In the genomic region with DNA sequence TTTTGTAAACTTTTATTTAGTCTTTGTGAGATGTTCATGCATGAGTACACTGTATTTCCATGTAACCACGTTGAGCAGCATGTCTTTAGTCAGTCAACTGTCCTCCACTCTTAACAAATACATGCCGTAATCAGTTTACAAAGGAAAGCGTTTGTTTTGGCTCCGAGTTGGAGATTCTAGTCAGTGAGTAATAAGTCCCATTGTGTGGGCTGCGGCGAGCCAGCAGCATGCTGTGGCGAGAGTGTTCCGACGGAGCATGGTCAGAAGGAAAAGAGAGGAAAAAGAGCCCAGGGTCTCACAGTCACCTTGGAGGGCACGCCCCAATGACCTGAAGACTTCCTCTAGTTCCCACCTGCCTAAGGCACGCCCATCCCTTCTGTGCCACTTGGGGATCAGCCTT, we compare ENCODE assay signal across 19 mouse cellular contexts.
A peak's percentile ranks its signal among the peaks of the same experiment; 100 is the strongest.
DNase-seq lines count a peak whose midpoint lies in the region; ATAC-seq and TF ChIP-seq lines count a peak whose summit lies in the region.
"Had no signal": no experiment of that assay in that cellular context is flagged by ENCODE, and none has a peak within 500 bp of the region (broad histone marks: within the 10 kb centered on the region; RNA-seq: fewer than 3 reads in every experiment).

No protein-coding gene starts in this region.

- H3K9me3 ChIP-seq in kidney, postnatal 0 days (replicated peaks; ENCODE audit: low read length): no peaks in the 10 kb centered on the region
- no peaks in the 10 kb centered on the region for H3K9me3 ChIP-seq in kidney, embryonic 16.5 days (ENCODE audit: low read length)
- H3K9me3 ChIP-seq: embryonic facial prominence, embryonic 12.5 days; forebrain, embryonic 12.5 days; heart, embryonic 15.5 days had no signal

- WGBS in kidney, postnatal 0 days: 60% methylated on average over 11 of the region's 11 CpGs
- WGBS in kidney, embryonic 16.5 days: 66% methylated on average over 11 of the region's 11 CpGs

- no peak for TF ChIP-seq CTCF in kidney, postnatal 0 days (IDR thresholded peaks at IDR 0.05; ENCODE audit: low read depth)

- H3K36me3 ChIP-seq in kidney, postnatal 0 days (ENCODE audit: insufficient read depth, low read length): peaks cover 8% of the 10 kb centered on the region; the same call in 1 of the 2 replicates
- H3K36me3 ChIP-seq in kidney, embryonic 16.5 days (ENCODE audit: insufficient read depth, low read length): peaks cover 4% of the 10 kb centered on the region; the same call in 1 of the 2 replicates

- no peak for ATAC-seq in kidney, postnatal 0 days (replicated peaks; ENCODE audit: low FRiP score, low read depth)
- no peak for ATAC-seq in kidney, embryonic 16.5 days (ENCODE audit: low FRiP score, low TSS enrichment)
- ATAC-seq in erythroblast, adult 5-6 weeks (replicated peaks; ENCODE audit: low FRiP score, poor library complexity, severe bottlenecking): no peak
- ATAC-seq: inflammation-experienced regulatory T-cells, adult 6 months had no signal

- no peak overlapping the region for H3K4me3 ChIP-seq in kidney, postnatal 0 days (replicated peaks; ENCODE audit: low read depth, low read length)
- no peak overlapping the region for H3K4me3 ChIP-seq in kidney, embryonic 16.5 days (ENCODE audit: low read length)
- H3K4me3 ChIP-seq: embryonic facial prominence, embryonic 12.5 days; forebrain, embryonic 12.5 days; heart, embryonic 15.5 days had no signal

- H3K4me1 ChIP-seq in kidney, postnatal 0 days (replicated peaks; ENCODE audit: insufficient read depth, low read length): no peaks in the 10 kb centered on the region
- no peaks in the 10 kb centered on the region for H3K4me1 ChIP-seq in kidney, embryonic 16.5 days (ENCODE audit: insufficient read depth, low read length)
- H3K4me1 ChIP-seq: embryonic facial prominence, embryonic 12.5 days had no signal

- H3K9ac ChIP-seq in kidney, postnatal 0 days (ENCODE audit: low read depth, low read length): no peak overlapping the region
- no peak overlapping the region for H3K9ac ChIP-seq in kidney, embryonic 16.5 days (replicated peaks; ENCODE audit: low read length)
- H3K9ac ChIP-seq: embryonic facial prominence, embryonic 12.5 days; forebrain, embryonic 12.5 days; heart, embryonic 15.5 days; liver, embryonic 14.5 days had no signal

- no peak overlapping the region for H3K27ac ChIP-seq in kidney, postnatal 0 days
- no peak overlapping the region for H3K27ac ChIP-seq in kidney, embryonic 16.5 days (ENCODE audit: low read length)
- H3K27ac ChIP-seq: embryonic facial prominence, embryonic 12.5 days; forebrain, embryonic 12.5 days; liver, embryonic 14.5 days had no signal

- DNase-seq in kidney, postnatal 0 days (ENCODE audit: low spot score): peak; percentile 50
- DNase-seq in ES-CJ7 (ENCODE audit: low read depth, low spot score): peak; percentile 28
- peak; percentile 55 for DNase-seq in R1 (ENCODE audit: low read depth, low spot score)
- DNase-seq in lung, postnatal 36 days: peak; percentile 58
- no peak for DNase-seq in frontal cortex, postnatal 36 days (ENCODE audit: low spot score in 2 of 2)
- DNase-seq: adrenal gland, postnatal 25 days; cerebellum, postnatal 25 days; gastrocnemius, postnatal 10 days; kidney, postnatal 10 days; layer of hippocampus, adult 9-11 months; right cerebral cortex, postnatal 14 days; thymus, adult 2 months had no signal

- no peaks in the 10 kb centered on the region for H3K27me3 ChIP-seq in kidney, postnatal 0 days (ENCODE audit: insufficient read depth, low read length)
- no peaks in the 10 kb centered on the region for H3K27me3 ChIP-seq in kidney, embryonic 16.5 days (ENCODE audit: insufficient read depth, low read length)
- H3K27me3 ChIP-seq: embryonic facial prominence, embryonic 12.5 days; forebrain, embryonic 12.5 days; heart, embryonic 15.5 days had no signal

- no peak overlapping the region for H3K4me2 ChIP-seq in kidney, postnatal 0 days (ENCODE audit: low read length)
- H3K4me2 ChIP-seq in kidney, embryonic 16.5 days (replicated peaks; ENCODE audit: low read depth, low read length): no peak overlapping the region
- H3K4me2 ChIP-seq: embryonic facial prominence, embryonic 12.5 days; forebrain, embryonic 12.5 days; heart, embryonic 15.5 days had no signal

Comparison
In these comparisons a context has a peak if more than half of its experiments do, and no peak if none do; other contexts are left out.
1. DNase-seq: peak in kidney, postnatal 0 days (single experiment), ES-CJ7 (single experiment), R1 (single experiment) and lung, postnatal 36 days (single experiment); none in frontal cortex, postnatal 36 days (0 of 2).